ENCODE assay signal across 9 mouse cellular contexts in genomic region chr7:82923220-82924071, GRCm38 (mm10). TPM values are rescaled to one million over a fixed set of nuclear protein-coding genes. Genes with fewer than 3 reads are reported as not detected.
A peak's percentile ranks its signal among the peaks of the same experiment; 100 is the strongest.
DNase-seq lines count a peak whose midpoint lies in the region; ATAC-seq and TF ChIP-seq lines count a peak whose summit lies in the region.
"Had no signal": no experiment of that assay in that cellular context is flagged by ENCODE, and none has a peak within 500 bp of the region (broad histone marks: within the 10 kb centered on the region; RNA-seq: fewer than 3 reads in every experiment).

No protein-coding gene starts in this region.

- no peaks in the 10 kb centered on the region for H3K36me3 ChIP-seq in kidney, embryonic 16.5 days (ENCODE audit: insufficient read depth, low read length)
- H3K36me3 ChIP-seq in embryonic facial prominence, embryonic 13.5 days: no peaks in the 10 kb centered on the region
- no peaks in the 10 kb centered on the region for H3K36me3 ChIP-seq in neural tube, embryonic 11.5 days (ENCODE audit: control insufficient read depth, insufficient read depth, low read length)
- no peaks in the 10 kb centered on the region for H3K36me3 ChIP-seq in midbrain, embryonic 15.5 days (replicated peaks)
- H3K36me3 ChIP-seq: liver, embryonic 15.5 days had no signal

- H3K4me2 ChIP-seq in kidney, embryonic 16.5 days (replicated peaks; ENCODE audit: low read depth, low read length): no peak overlapping the region
- H3K4me2 ChIP-seq in embryonic facial prominence, embryonic 13.5 days: peak overlapping the region; percentile 30
- no peak overlapping the region for H3K4me2 ChIP-seq in neural tube, embryonic 11.5 days (ENCODE audit: low read depth)
- no peak overlapping the region for H3K4me2 ChIP-seq in midbrain, embryonic 15.5 days
- H3K4me2 ChIP-seq: liver, embryonic 15.5 days had no signal

- H3K9me3 ChIP-seq in kidney, embryonic 16.5 days (ENCODE audit: low read length): no peaks in the 10 kb centered on the region
- H3K9me3 ChIP-seq in embryonic facial prominence, embryonic 13.5 days: no peaks in the 10 kb centered on the region
- no peaks in the 10 kb centered on the region for H3K9me3 ChIP-seq in neural tube, embryonic 11.5 days (ENCODE audit: control insufficient read depth, low read length)
- no peaks in the 10 kb centered on the region for H3K9me3 ChIP-seq in midbrain, embryonic 15.5 days
- H3K9me3 ChIP-seq: liver, embryonic 15.5 days had no signal

- no peak; the same call in 1 of the 2 replicates for ATAC-seq in kidney, embryonic 16.5 days (ENCODE audit: low FRiP score, low TSS enrichment)
- no peak for ATAC-seq in embryonic facial prominence, embryonic 13.5 days (ENCODE audit: insufficient number of reproducible peaks, insufficient read depth, low FRiP score, low TSS enrichment, low read depth)
- ATAC-seq in neural tube, embryonic 11.5 days (ENCODE audit: insufficient read depth, low FRiP score, low TSS enrichment): no peak
- no peak for ATAC-seq in inflammation-experienced regulatory T-cells, adult 6 months
- ATAC-seq in midbrain, embryonic 15.5 days (replicated peaks): no peak

- no peaks in the 10 kb centered on the region for H3K4me1 ChIP-seq in kidney, embryonic 16.5 days (ENCODE audit: insufficient read depth, low read length)
- H3K4me1 ChIP-seq in embryonic facial prominence, embryonic 13.5 days: peaks cover 9% of the 10 kb centered on the region
- no peaks in the 10 kb centered on the region for H3K4me1 ChIP-seq in neural tube, embryonic 11.5 days (ENCODE audit: control insufficient read depth, insufficient read depth, low read length)
- no peaks in the 10 kb centered on the region for H3K4me1 ChIP-seq in midbrain, embryonic 15.5 days
- H3K4me1 ChIP-seq: liver, embryonic 15.5 days had no signal

- no peak overlapping the region for H3K4me3 ChIP-seq in kidney, embryonic 16.5 days (ENCODE audit: low read length)
- no peak overlapping the region for H3K4me3 ChIP-seq in embryonic facial prominence, embryonic 13.5 days
- H3K4me3 ChIP-seq in layer of hippocampus, adult 2 months: no peak overlapping the region
- H3K4me3 ChIP-seq in neural tube, embryonic 11.5 days (ENCODE audit: low read depth, low read length): no peak overlapping the region
- no peak overlapping the region for H3K4me3 ChIP-seq in midbrain, embryonic 15.5 days
- H3K4me3 ChIP-seq: liver, embryonic 15.5 days had no signal

- H3K9ac ChIP-seq in kidney, embryonic 16.5 days (replicated peaks; ENCODE audit: low read length): no peak overlapping the region
- no peak overlapping the region for H3K9ac ChIP-seq in embryonic facial prominence, embryonic 13.5 days
- H3K9ac ChIP-seq in neural tube, embryonic 11.5 days (ENCODE audit: low read length): no peak overlapping the region
- H3K9ac ChIP-seq in midbrain, embryonic 15.5 days: no peak overlapping the region
- H3K9ac ChIP-seq: liver, embryonic 15.5 days had no signal

- H3K27ac ChIP-seq in kidney, embryonic 16.5 days (ENCODE audit: low read length): no peak overlapping the region
- H3K27ac ChIP-seq in embryonic facial prominence, embryonic 13.5 days: peak overlapping the region; percentile 77
- H3K27ac ChIP-seq in layer of hippocampus, adult 2 months: peak overlapping the region; percentile 92
- H3K27ac ChIP-seq in neural tube, embryonic 11.5 days (ENCODE audit: low read depth, low read length): no peak overlapping the region
- no peak overlapping the region for H3K27ac ChIP-seq in midbrain, embryonic 15.5 days
- H3K27ac ChIP-seq: liver, embryonic 15.5 days had no signal

- TF ChIP-seq CTCF in layer of hippocampus, adult 2 months (conservative IDR thresholded peaks at IDR 0.05): no peak

- no peaks in the 10 kb centered on the region for H3K27me3 ChIP-seq in kidney, embryonic 16.5 days (ENCODE audit: insufficient read depth, low read length)
- H3K27me3 ChIP-seq in embryonic facial prominence, embryonic 13.5 days: no peaks in the 10 kb centered on the region
- no peaks in the 10 kb centered on the region for H3K27me3 ChIP-seq in neural tube, embryonic 11.5 days (ENCODE audit: control insufficient read depth, insufficient read depth, low read length)
- no peaks in the 10 kb centered on the region for H3K27me3 ChIP-seq in midbrain, embryonic 15.5 days (replicated peaks)
- H3K27me3 ChIP-seq: liver, embryonic 15.5 days had no signal

- DNase-seq in kidney, postnatal 14 days: peak; percentile 10
- DNase-seq in layer of hippocampus, adult 2 months (ENCODE audit: low spot score in 2 of 2): peak; percentile 81 to 89
- DNase-seq in neural tube, embryonic 11.5 days (ENCODE audit: low spot score): peak; percentile 49
- no peak for DNase-seq in testis, postnatal 14 days (ENCODE audit: low spot score)

- WGBS in kidney, embryonic 16.5 days: 77% methylated on average over 11 of the region's 11 CpGs
- WGBS in embryonic facial prominence, embryonic 13.5 days: 22% methylated on average over 11 of the region's 11 CpGs
- 65% methylated on average over 11 of the region's 11 CpGs for WGBS in neural tube, embryonic 11.5 days
- WGBS in midbrain, embryonic 15.5 days: 88% methylated on average over 11 of the region's 11 CpGs

RNA-seq across cellular contexts. Expression of gene Mex3b, which starts 56.3 kb away (rescaled TPM):
- 9.9 and 10.5 TPM in 2 replicates for polyA plus RNA-seq in kidney, embryonic 16.5 days (2015; fragmentation: Nextera tagmentation; extraction: Ambion mirVana)
- 35.9 and 37.1 TPM in 2 replicates for polyA plus RNA-seq in embryonic facial prominence, embryonic 13.5 days (2015; fragmentation: Nextera tagmentation; extraction: Ambion mirVana)
- total RNA-seq in layer of hippocampus, adult 2 months (2021): 10 to 100 TPM; 22.6 to 25.0 TPM
- 37.5 TPM in 2 replicates for polyA plus RNA-seq in neural tube, embryonic 11.5 days (2014; fragmentation: Nextera tagmentation; extraction: Ambion mirVana)
- 1 to 10 TPM; 1.5 to 1.8 (median 1.7) TPM for polyA plus RNA-seq in inflammation-experienced regulatory T-cells, adult 6 months (2017; shearing (Covaris generic))
- 33.1 and 33.6 TPM in 2 replicates for polyA plus RNA-seq in midbrain, embryonic 15.5 days (2015; fragmentation: Nextera tagmentation; extraction: Ambion mirVana)

Comparison
In these comparisons a context has a peak if more than half of its experiments do, and no peak if none do; other contexts are left out.
1. H3K27ac ChIP-seq: peak in embryonic facial prominence, embryonic 13.5 days (single experiment) and layer of hippocampus, adult 2 months (single experiment); none in kidney, embryonic 16.5 days (single experiment), neural tube, embryonic 11.5 days (single experiment) and midbrain, embryonic 15.5 days (single experiment).